Mouse (Mus musculus) urinary bladder, postnatal 4 days (tissue): Measurements from ENCODE around the gene Vps11.
"Not testable (repeated sequence)": the region's sequence is repeated elsewhere in the genome, so short reads cannot be mapped to it uniquely, and the experiment has no call there.

Experiments used
- DNase-seq, 2 experiments: peaks; one replicate each; pipeline ENCODE4 v3.0.0; 2021 to 2022; ENCODE audit warnings: low spot score in 2 of 2

Vps11 gene

GRCm38 (mm10) chr9:44314910-44315309 is 46.6 kb downstream of the Vps11 start:
- no peak for DNase-seq

- DNase-seq, result no peak
Measured at GRCm38 (mm10) chr9:44314257-44314547, 47.3 kb downstream of the Vps11 start.

DNA sequence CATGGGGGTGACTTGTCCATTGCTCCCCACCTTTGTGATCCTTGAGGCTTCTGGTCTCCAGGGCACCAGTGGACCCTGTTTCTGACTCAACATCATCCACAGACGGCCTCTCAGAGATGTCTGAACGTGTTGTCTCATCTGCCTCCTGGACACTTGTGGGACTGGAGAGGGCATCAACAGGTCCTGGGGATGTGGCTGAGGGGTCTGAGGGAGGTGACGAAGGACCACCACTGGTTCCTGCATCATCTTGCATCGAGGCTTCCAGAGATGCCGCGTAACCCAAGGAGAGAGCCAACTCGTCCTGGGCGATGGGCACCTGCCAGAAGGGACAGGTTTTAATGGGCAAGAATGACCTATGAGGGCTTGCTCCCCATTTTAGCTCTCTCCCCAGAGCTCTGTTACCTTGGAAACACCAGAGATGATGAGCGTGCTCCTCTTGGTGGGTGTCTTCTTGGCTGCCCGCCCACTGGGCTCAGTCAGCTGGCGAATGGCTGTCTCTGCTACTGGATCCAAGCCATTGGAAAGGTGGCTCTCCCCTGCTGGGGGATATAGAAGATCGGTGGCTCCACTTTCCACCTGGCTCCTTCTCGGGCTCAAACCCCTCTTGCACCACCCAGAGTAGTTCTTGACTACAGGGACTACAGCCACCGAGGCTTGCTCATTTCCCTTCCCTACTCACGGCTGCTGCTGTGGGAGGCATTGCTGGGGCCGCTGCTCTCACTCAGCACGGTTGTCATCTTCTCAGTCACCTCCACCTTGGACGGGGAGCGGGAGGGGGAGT is 47.8 kb downstream of the Vps11 start:
- no peak for DNase-seq

DNA sequence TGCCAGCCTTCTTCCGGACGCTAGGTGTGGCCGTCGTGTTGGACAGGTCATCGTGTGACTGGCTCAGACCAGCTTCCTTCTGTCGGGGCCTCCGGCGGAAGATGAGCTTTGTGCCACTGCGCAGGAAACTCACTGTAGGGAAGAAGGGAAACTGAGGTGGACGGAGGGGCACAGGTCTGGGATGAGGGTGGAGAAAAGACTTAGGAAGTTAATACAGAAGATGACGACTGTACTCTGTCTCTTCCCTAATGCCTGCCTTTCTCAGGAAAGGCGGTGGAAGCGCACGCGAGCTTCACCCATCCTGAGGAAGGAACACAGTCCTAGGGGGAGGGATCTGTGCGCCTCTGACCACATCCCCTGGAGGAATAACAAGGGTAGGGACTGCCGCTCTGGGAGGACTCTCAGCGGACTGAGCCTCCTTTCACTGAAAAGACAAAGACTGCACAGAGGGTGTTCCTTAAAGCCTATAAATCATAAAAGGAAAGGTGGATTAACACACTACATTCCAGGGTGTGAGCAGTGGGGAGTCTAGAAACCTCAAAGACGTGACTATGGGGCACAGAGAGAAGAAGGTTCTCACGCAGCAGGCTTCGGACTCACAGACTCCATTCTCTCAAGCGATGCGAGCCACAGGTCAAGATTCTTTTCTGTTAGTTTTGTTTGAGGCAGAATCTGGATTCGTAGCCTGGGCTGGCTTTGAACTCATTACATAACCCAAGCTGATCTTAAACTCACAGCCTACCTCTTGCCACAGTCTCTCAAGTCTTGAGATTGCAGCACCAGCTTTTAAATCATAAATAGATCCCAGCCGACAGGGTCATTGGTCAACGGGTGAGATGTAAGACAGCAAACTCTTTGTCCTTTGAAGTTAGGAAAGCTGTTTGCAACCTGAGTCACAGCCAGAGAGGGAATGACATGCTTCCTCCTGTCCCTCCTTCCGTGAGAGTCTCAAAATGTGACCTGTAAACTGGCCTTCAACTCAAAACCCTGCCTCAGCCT is 50.0 kb downstream of the Vps11 start:
- no peak for DNase-seq

DNA sequence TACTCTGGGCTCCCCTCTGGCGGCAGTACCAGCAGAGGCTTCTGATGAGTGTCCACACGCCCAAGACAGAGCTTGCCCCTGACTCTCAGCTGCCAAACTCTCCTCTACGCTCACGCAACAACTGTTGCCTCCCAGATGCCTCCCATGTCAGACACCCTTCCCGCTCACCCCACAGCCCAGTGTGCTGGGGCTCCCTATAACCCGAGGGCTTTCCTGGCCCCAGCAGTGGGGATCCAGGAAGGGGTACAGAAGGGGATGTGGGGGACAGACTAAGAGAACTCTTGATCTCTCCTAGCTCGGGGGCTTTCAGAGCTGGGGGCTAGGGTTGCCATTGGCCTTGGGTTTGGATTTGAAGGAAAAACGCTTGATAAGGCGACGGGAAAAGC is 50.7 kb downstream of the Vps11 start:
- DNase-seq, result no peak

- DNase-seq, result no peak
Measured at GRCm38 (mm10) chr9:44309756-44310155, 51.7 kb downstream of the Vps11 start.

DNA sequence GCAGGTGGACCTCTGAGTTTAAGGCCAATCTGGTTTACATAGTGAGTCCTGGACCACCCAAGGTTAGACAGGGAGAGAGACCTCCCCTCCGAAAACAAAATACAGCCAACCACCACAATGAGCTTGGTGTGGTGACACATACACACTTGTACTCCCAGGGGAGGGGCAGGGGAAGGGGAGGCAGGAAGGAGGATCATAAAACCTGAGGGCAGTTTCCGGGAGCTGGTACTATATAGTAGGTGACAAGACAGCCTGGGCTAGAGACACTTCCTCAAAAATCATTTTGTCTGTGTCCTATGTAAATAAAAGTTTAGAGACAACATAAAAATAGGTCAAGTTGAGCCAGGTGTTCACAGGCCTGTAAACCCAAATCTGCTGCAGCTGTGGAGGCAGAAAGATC is 54.2 kb downstream of the Vps11 start:
- DNase-seq, result no peak

- no peak for DNase-seq
Measured at GRCm38 (mm10) chr9:44306532-44306931, 54.9 kb downstream of the Vps11 start.

- DNase-seq, result peak; percentile 98 to 99
Measured at GRCm38 (mm10) chr9:44305466-44306079, 55.9 kb downstream of the Vps11 start, which contains the start of gene Hinfp. Gene Hinfp (minus strand): TSS chr9:44305671.

DNA sequence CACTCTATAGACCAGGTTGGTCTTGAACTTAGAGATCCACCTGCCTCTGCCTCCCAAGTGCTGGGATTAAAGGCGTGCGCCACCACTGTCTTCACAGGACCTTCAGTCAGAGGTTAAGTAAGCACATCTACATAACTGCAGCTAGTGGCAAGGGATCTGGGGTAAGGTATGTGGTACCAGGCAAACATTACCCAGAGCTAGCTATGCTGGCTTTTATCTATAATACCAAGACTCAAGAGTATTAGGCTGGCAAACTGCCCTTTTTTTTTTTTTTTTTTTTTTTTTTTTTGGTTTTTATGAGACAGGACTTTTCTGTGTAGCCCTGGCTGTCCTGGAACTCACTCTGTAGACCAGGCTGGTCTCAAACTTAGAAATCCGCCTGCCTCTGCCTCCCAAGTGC is 61.5 kb downstream of the Vps11 start:
- not testable (repeated sequence) for DNase-seq
